Mouse (Mus musculus) naive thymus-derived CD4-positive, alpha-beta T cell, adult 5 months (primary cell): ENCODE measurements around the gene Lrp2bp. TPM values are rescaled to one million over a fixed set of nuclear protein-coding genes. Genes with fewer than 3 reads are reported as not detected.

Experiments used
- polyA plus RNA-seq: library from polyadenylated mRNA; unstranded; fragments of 100-300 nt; shearing (Covaris generic); gene quantifications from one replicate; pipeline ENCODE4 v1.2.1, GENCODE M21; 2017

Gene Lrp2bp
- polyA plus RNA-seq, result not detected

DNA sequence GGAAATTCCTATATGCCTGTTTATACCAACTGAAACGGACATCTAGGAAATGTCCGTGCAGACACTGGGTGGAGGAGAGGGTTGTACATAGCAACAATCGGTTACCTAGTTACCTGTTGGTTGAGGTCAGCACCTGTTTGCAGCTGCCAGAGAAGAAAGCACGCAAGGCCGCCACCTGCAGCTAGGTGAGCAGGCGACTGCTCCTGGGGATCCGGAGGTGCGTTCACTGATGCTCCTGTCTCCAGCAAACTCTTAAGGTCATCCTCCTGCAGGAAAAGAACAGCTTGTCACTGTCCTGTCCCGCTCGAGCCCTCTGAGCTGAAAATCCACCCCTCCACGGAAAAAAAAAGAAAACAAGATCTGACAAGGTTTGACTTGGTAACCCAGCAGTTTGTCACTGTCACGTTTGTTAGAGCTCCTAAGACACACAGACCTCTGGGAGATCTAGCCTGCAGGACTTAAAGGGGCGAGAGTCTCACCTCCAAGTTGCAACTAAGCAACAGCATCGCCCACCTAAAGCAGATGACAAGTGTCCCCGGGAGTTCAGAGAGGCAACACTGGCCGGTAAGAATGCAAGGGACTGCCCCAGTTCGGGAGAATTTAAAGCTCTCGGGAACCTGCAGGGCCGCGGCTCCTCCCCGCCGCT lies at the start of gene Lrp2bp:
Gene Lrp2bp, plus strand, starts transcription at position 166 of the 646 bp plus-strand sequence.

DNA sequence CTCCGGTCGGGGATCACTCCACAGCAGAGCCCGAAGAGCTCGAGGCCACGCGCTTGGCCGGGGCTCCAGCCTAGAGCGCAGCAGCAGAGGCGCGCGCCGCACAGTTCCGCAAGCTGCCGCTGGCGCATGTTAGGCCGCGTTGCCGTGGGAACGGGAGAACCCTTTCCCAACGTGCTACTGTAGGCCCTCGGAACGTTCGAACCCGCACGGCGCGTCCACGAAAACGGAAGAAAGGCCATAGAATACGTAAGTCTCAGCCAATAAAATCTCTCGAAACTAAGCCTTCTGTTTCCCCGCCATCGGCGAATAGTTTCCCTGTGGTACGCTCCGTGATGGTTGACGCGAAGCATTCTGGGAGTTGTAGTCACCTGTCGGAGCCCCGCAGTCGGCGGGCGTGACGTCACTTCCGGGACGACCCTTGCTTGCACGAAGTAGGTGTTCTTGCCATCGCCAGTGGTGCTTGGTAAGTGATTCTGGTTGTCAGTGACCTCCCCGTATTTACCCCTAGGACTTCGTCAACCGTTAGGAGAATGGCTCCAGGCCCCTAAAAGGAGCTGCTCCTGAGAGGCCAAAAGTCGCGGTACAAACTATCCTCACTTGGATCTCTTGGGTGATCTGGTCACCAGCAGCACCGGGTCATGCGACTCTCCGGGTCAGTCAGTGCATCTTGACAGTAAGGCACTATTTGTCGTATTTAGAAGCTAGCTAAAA lies 23.8 kb upstream of the Lrp2bp start, which contains the start of the genes 1700029J07Rik and Ufsp2:
Gene 1700029J07Rik, minus strand, starts transcription at position 127 of the 711 bp plus-strand sequence.
Gene Ufsp2, plus strand, starts transcription at position 403 of the 711 bp plus-strand sequence.

DNA sequence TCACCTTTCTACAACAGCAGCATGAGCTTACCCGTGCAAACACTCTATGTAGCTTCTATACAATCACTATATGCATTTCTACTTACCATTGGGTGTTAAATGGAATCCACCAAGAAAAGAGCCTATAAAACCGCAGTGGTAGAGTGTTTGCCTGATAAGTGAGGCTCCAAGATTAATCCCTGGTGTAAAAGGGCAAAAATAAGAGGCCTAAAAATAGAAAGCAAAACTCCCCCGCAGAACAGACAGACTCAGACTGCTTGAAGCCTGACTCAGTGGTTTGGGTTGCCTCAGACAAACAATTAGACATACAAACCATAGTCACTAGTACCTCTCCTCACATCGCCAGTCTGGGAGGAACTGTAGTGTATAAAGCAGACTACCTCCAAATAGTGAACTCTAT lies 6.5 kb downstream of the Lrp2bp start, which contains the start of gene Ankrd37:
Gene Ankrd37, minus strand, starts transcription at position 112 of the 400 bp plus-strand sequence.

Other genes starting within 250 kb of the Lrp2bp start
- 0.19 TPM for gene Pdlim3, start 113.8 kb upstream of the Lrp2bp start, polyA plus RNA-seq
- not detected for gene Ccdc110, start 64.7 kb upstream of the Lrp2bp start, polyA plus RNA-seq
- gene 1700029J07Rik, start 24.1 kb upstream of the Lrp2bp start, polyA plus RNA-seq, result 1.8 TPM
- gene Ufsp2, start 23.8 kb upstream of the Lrp2bp start, polyA plus RNA-seq, result 17.6 TPM
- 38.4 TPM for gene Ankrd37, start 6.4 kb downstream of the Lrp2bp start, polyA plus RNA-seq
- 15.3 TPM for gene Cfap97, start 152.5 kb downstream of the Lrp2bp start, polyA plus RNA-seq
- 18.1 TPM for gene Snx25, start 152.9 kb downstream of the Lrp2bp start, polyA plus RNA-seq
- 81.8 TPM for gene Slc25a4, start 212.0 kb downstream of the Lrp2bp start, polyA plus RNA-seq